Mouse (Mus musculus) erythroblast, embryonic 14.5 days (primary cell): ENCODE measurements around the gene Polr2m. TPM values are rescaled to one million over a fixed set of nuclear protein-coding genes. Genes with fewer than 3 reads are reported as not detected.

ENCODE experiments used
- H3K27me3 ChIP-seq: 2 replicates; pipeline ENCODE4 v1.6.1; 2012; ENCODE audit warnings: inconsistent platforms; ENCODE audit not compliant: control insufficient read depth
- H3K36me3 ChIP-seq: 2 replicates; pipeline ENCODE4 v1.6.1; 2012; ENCODE audit warnings: mild to moderate bottlenecking, inconsistent platforms; ENCODE audit not compliant: control insufficient read depth
- H3K4me1 ChIP-seq: 2 replicates; pipeline ENCODE4 v1.6.1; 2012; ENCODE audit warnings: inconsistent platforms; ENCODE audit not compliant: control insufficient read depth
- H3K4me3 ChIP-seq: replicated peaks from 2 replicates; pipeline ENCODE3; 2012; ENCODE audit warnings: moderate library complexity, mild to moderate bottlenecking, inconsistent platforms
- H3K9me3 ChIP-seq: 2 replicates; pipeline ENCODE4 v1.6.1; 2012; ENCODE audit warnings: low read length, inconsistent platforms, mixed read lengths; ENCODE audit not compliant: control insufficient read depth
- GATA1 ChIP-seq: IDR thresholded peaks from 2 replicates; pipeline ENCODE4 v1.6.1; 2012; ENCODE audit warnings: low read length, inconsistent platforms, mixed read lengths
- TAL1 ChIP-seq: IDR thresholded peaks from 3 replicates; pipeline ENCODE4 v1.6.1; 2012; ENCODE audit warnings: low read length, inconsistent platforms, mixed read lengths
- polyA plus RNA-seq: library from polyadenylated mRNA; stranded (reverse); fragments of >175 nt; gene quantifications from 2 replicates; pipeline ENCODE4 v1.2.3, GENCODE M21; 2012

Gene Polr2m
- polyA plus RNA-seq, 1 experiment, result 24.7 TPM

DNA sequence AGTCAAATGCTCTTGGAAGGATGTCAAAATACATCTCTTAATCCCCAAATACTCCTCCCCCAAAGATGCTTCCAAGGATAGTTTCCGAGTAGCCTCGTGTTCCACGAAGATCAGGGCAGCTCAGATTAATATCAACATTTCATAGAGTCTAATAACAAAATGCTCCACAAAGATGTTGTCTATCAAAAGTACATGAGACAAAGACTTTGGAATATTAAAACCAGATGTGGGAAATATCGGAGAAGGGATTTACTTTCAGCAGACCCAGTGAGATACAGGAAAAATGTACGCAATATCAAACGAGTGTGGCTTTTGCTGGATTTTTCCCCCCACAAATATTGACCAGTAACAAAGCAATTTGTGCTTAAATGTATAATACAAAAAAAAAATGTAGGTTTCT, 35.1 kb downstream of the Polr2m start:
- Histone ChIP-seq H3K4me1 (peaks cover 10% of the 10 kb centered on the region), H3K36me3 (no peaks in the 10 kb centered on the region), H3K9me3 (no peaks in the 10 kb centered on the region), H3K4me3 (no peak overlapping the region), H3K27me3 (no peaks in the 10 kb centered on the region)
- no peak for TF ChIP-seq GATA1
- no peak for TF ChIP-seq TAL1

GRCm38 (mm10) chr9:71447573-71447972, 38.2 kb downstream of the Polr2m start:
- H3K36me3 ChIP-seq, result no peaks in the 10 kb centered on the region
- no peaks in the 10 kb centered on the region; the same call in 1 of the 2 replicates for H3K4me1 ChIP-seq
- no peak for TF ChIP-seq TAL1
- no peak overlapping the region for H3K4me3 ChIP-seq
- no peaks in the 10 kb centered on the region for H3K27me3 ChIP-seq
- H3K9me3 ChIP-seq, result no peaks in the 10 kb centered on the region

- TF ChIP-seq GATA1 (no peak), TAL1 (no peak)
- H3K4me1 ChIP-seq, result no peaks in the 10 kb centered on the region
These were observed 40.4 kb downstream of the Polr2m start for GRCm38 (mm10) chr9:71445308-71445707.

GRCm38 (mm10) chr9:71438146-71438545, 47.6 kb downstream of the Polr2m start:
- Histone ChIP-seq H3K4me1 (no peaks in the 10 kb centered on the region), H3K27me3 (no peaks in the 10 kb centered on the region), H3K36me3 (no peaks in the 10 kb centered on the region), H3K4me3 (no peak overlapping the region), H3K9me3 (no peaks in the 10 kb centered on the region; the same call in 1 of the 2 replicates)
- TF ChIP-seq GATA1 (no peak), TAL1 (no peak)

More at GRCm38 (mm10) chr9:71445308-71445707, 40.4 kb downstream of the Polr2m start:
- Histone ChIP-seq H3K27me3 (no peaks in the 10 kb centered on the region), H3K9me3 (no peaks in the 10 kb centered on the region), H3K36me3 (no peaks in the 10 kb centered on the region), H3K4me3 (no peak overlapping the region)

Other genes with a start within 250 kb of the Polr2m start
- 0.03 TPM in 1 of 2 replicates, not detected in the other for gene Myzap, start 106.4 kb upstream of the Polr2m start, polyA plus RNA-seq